Comparison of ENCODE assay signal across 8 mouse cellular contexts in genomic region chr10:54074609-54075421, GRCm38 (mm10). TPM values are rescaled to one million over a fixed set of nuclear protein-coding genes. Genes with fewer than 3 reads are reported as not detected.
DNase-seq lines count a peak whose midpoint lies in the region; ATAC-seq lines count a peak whose summit lies in the region.

No protein-coding gene starts in this region.

- peak; percentile 24 for ATAC-seq in intestine, embryonic 15.5 days

- peak overlapping the region; percentile 92 for H3K27ac ChIP-seq in intestine, embryonic 15.5 days

- peak overlapping the region; percentile 91 for H3K4me2 ChIP-seq in intestine, embryonic 15.5 days (replicated peaks)

- no peaks in the 10 kb centered on the region for H3K36me3 ChIP-seq in intestine, embryonic 15.5 days

- peak; percentile 13 to 36 for DNase-seq in lung, adult 18-20 months
- no peak for DNase-seq in lung, postnatal 25 days (ENCODE audit: low spot score)
- peak; percentile 8 for DNase-seq in cerebellum, adult 8-10 months
- DNase-seq in gastrocnemius, postnatal 14 days = peak; percentile 28
- peak; percentile 40 for DNase-seq in lung, postnatal 10 days
- peak; percentile 62 for DNase-seq in retina, postnatal 1 day
- peak; percentile 29 to 32 for DNase-seq in urinary bladder, postnatal 36 days (ENCODE audit: low spot score in 2 of 2)

- H3K4me1 ChIP-seq in intestine, embryonic 15.5 days (replicated peaks) = peaks cover 18% of the 10 kb centered on the region; the same call in 1 of the 2 replicates

- under 1% methylated on average over 73 of the region's 73 CpGs for WGBS in intestine, embryonic 15.5 days

- peak overlapping the region; percentile 73 for H3K9ac ChIP-seq in intestine, embryonic 15.5 days

- intact Hi-C loops in gastrocnemius, postnatal 14 days (cut with DNase I; ENCODE audit: low total_unique reads) = no loop called here

- H3K4me3 ChIP-seq in intestine, embryonic 15.5 days (replicated peaks) = peak overlapping the region; percentile 65

- H3K9me3 ChIP-seq in intestine, embryonic 15.5 days = no peaks in the 10 kb centered on the region

- no peaks in the 10 kb centered on the region for H3K27me3 ChIP-seq in intestine, embryonic 15.5 days (replicated peaks)

RNA-seq across cellular contexts. Expression of gene Man1a, which starts 1.6 kb away (rescaled TPM):
- 10 to 100 TPM; 15.4 to 18.1 TPM for total RNA-seq in gastrocnemius, postnatal 14 days (2021)
- 14.6 TPM in 2 replicates for polyA plus RNA-seq in intestine, embryonic 15.5 days (2015; fragmentation: Nextera tagmentation; extraction: Ambion mirVana)
